Mouse (Mus musculus) erythroblast, embryonic 14.5 days (primary cell): ENCODE data around the gene Spcs3. TPM values are rescaled to one million over a fixed set of nuclear protein-coding genes. Genes with fewer than 3 reads are reported as not detected.

ENCODE experiments used
- H3K27me3 ChIP-seq: 2 replicates; pipeline ENCODE4 v1.6.1; 2012; ENCODE audit warnings: inconsistent platforms; ENCODE audit not compliant: control insufficient read depth
- H3K36me3 ChIP-seq: 2 replicates; pipeline ENCODE4 v1.6.1; 2012; ENCODE audit warnings: mild to moderate bottlenecking, inconsistent platforms; ENCODE audit not compliant: control insufficient read depth
- H3K4me1 ChIP-seq: 2 replicates; pipeline ENCODE4 v1.6.1; 2012; ENCODE audit warnings: inconsistent platforms; ENCODE audit not compliant: control insufficient read depth
- H3K4me3 ChIP-seq: replicated peaks from 2 replicates; pipeline ENCODE3; 2012; ENCODE audit warnings: moderate library complexity, mild to moderate bottlenecking, inconsistent platforms
- H3K9me3 ChIP-seq: 2 replicates; pipeline ENCODE4 v1.6.1; 2012; ENCODE audit warnings: low read length, inconsistent platforms, mixed read lengths; ENCODE audit not compliant: control insufficient read depth
- GATA1 ChIP-seq: IDR thresholded peaks from 2 replicates; pipeline ENCODE4 v1.6.1; 2012; ENCODE audit warnings: low read length, inconsistent platforms, mixed read lengths
- TAL1 ChIP-seq: IDR thresholded peaks from 3 replicates; pipeline ENCODE4 v1.6.1; 2012; ENCODE audit warnings: low read length, inconsistent platforms, mixed read lengths
- polyA plus RNA-seq: library from polyadenylated mRNA; stranded (reverse); fragments of >175 nt; gene quantifications from 2 replicates; pipeline ENCODE4 v1.2.3, GENCODE M21; 2012

Gene Spcs3
- polyA plus RNA-seq, 1 experiment, result 0.48 TPM

DNA sequence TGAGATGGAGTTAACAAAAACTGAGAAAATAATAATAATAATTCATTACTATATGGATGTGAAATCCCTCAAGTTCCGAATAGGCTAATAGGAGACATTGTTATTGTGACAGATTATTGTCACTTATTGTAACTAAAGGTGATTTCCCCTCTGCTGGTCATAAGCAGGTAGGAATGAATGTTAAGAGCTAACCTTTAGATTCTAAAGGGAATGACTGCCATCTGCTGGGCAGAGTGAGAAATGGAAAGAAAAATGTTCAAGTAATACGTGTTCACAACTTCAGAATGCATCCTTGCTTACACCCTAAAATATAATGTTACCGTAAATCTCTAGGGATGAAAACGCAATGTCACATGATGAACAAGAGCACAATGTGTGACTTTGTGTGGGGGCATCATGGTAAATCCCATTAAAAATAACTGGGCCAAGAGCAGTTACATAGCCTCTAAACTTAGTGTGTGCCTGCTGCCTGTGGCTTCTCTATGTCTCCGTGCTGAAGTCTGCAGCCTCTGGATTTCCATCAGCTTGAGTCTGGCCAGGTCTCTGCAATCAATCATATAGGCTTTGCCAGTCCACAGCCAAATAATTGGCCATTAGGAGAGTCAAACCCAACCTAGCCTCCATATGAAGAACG lies 38.6 kb downstream of the Spcs3 start:
- TF ChIP-seq TAL1 (no peak), GATA1 (no peak)
- no peak overlapping the region for H3K4me3 ChIP-seq
- no peaks in the 10 kb centered on the region for H3K36me3 ChIP-seq
- H3K9me3 ChIP-seq, result no peaks in the 10 kb centered on the region
- no peaks in the 10 kb centered on the region; the same call in none of the 2 replicates for H3K27me3 ChIP-seq
- no peaks in the 10 kb centered on the region for H3K4me1 ChIP-seq

DNA sequence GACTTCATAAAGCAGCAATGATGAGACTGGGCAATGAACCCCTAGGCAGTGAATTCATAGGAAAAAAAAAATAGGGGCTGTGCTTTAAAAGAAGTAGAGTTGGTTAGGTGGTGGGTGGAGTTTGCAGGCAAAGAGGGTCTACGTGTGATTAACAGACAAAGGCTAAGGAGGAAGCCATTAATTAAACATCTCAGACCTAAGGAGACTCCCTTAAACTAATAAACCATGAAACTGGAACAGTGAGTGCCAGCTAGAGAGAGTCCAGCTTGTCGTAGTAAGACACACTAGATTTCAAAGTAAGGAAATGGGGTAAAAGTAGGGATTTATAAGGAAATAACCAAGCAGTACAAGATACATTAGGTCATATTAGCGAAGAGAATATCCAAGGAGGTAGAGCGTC lies 41.4 kb downstream of the Spcs3 start:
- H3K9me3 ChIP-seq, result no peaks in the 10 kb centered on the region
- no peaks in the 10 kb centered on the region for H3K4me1 ChIP-seq
- TF ChIP-seq GATA1 (no peak), TAL1 (no peak)
- no peak overlapping the region for H3K4me3 ChIP-seq
- H3K36me3 ChIP-seq, result no peaks in the 10 kb centered on the region
- no peaks in the 10 kb centered on the region; the same call in none of the 2 replicates for H3K27me3 ChIP-seq

DNA sequence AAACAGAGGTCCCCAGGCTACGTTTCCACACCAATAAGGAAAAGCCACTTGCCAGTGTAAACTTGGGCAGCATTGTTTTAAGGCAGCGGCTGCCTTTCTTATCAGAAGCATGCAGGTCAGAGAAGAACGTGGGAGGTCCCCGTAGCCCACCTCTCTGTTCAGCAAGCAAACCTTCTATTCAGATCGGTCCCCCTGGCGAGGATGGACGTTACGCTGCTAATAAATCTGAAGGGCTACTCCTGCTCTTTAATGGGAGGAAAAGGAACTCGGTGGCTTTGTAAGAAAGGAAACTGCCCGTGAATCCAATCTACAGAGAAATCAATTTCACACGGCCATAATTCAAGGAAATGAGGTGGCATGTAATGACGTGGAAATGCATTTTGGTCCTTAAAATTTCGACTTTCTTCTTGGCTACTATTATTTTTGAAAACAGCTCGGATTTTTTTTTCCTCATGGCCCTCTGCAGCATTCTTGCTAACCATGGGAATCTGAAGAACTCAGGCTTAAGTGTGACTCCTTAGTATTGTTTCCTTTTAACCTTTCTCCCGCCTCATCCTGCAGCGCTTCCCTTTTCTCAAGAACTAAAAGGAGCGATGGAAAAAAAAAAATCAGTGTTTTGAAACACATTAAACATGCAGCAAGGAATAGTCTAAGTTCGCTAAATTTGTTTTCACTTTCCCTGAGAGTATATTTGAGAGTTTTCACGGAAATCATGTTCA lies 43.1 kb downstream of the Spcs3 start:
- H3K36me3 ChIP-seq, result no peaks in the 10 kb centered on the region
- H3K9me3 ChIP-seq, result no peaks in the 10 kb centered on the region
- H3K27me3 ChIP-seq, result no peaks in the 10 kb centered on the region; the same call in none of the 2 replicates
- H3K4me1 ChIP-seq, result no peaks in the 10 kb centered on the region
- TF ChIP-seq TAL1 (no peak), GATA1 (no peak)
- H3K4me3 ChIP-seq, result no peak overlapping the region

Other genes with a start within 250 kb of the Spcs3 start
- gene Asb5, start 418 bp downstream of the Spcs3 start, polyA plus RNA-seq, result not detected in 2 replicates
- not detected in 2 replicates for gene Spata4, start 70.8 kb upstream of the Spcs3 start, polyA plus RNA-seq